Mouse (Mus musculus): ENCODE data around the gene Zranb2. TPM values are rescaled to one million over a fixed set of nuclear protein-coding genes. Genes with fewer than 3 reads are reported as not detected.

Zranb2 gene
- 52.0 and 58.4 TPM in 2 replicates for polyA plus RNA-seq (2015; fragmentation: Nextera tagmentation; extraction: Ambion mirVana)

DNA sequence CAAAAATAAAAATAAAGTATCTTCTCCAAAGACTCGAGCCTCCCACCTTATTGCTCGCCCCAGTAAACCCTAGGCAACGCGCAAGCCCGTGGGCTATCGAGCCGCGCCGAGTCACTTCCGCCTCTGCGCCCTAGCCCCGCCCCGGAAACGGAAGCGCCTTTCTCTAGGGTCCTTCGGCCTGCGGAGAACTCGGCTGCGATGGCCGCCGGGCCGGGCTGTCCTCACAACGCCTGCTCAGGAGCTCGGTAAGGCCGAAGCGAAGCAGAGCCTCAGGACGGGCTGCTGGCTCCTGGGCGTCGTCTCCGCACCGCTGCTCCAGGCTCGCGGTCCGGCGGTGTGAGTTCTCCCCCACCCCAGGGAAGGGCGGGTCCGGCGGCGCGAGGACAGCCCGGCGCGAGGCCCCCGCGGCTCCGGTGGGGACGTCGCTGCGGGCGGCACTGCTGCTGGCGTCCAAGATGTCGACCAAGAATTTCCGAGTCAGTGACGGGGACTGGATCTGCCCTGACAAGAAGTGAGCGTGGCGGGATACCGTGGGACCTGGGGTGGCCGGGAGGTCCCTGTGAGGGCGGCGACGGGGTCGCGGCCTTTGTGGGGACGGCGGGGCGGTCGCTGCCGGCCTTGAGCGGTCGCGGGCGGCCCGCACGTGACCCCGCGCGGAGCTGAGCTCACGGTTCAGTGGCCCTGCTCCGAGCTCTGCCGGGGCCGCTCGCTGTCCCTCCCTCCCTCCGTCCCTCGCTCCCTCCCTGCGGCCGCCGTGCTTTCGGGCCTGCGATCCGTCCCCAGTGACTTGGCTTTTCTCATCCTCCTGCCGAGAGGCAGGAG lies at the start of gene Zranb2:
Zranb2 (plus strand) TSS at position 197 of the 822 bp plus-strand sequence.

DNA sequence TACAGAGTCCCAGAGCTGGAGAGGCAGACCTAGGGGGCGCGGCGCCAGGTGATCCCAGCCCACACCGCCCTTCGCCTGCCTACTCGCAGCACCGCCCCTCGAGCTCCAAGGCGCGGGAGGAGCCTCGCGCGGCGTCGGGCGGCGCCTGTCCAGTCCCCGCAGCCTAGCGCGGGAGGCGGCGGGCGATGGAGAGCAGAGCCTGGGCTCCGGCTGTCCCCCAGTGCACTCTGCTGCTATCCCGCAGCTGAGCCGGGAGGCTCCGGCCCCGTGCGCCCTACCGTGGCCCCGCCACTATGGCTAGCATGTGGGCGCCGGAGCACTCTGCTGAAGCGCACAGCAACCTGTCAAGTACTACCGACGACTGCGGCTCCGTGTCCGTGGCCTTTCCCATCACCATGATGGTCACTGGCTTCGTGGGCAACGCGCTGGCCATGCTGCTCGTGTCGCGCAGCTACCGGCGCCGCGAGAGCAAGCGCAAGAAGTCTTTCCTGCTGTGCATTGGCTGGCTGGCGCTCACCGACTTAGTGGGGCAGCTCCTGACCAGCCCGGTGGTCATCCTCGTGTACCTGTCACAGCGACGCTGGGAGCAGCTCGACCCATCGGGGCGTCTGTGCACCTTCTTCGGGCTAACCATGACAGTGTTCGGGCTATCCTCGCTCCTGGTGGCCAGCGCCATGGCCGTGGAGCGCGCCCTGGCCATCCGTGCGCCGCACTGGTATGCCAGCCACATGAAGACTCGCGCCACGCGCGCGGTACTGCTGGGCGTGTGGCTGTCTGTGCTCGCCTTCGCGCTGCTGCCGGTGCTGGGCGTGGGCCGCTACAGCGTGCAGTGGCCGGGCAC lies 33.0 kb downstream of the Zranb2 start, which contains the start of gene Ptger3:
Ptger3 (plus strand) TSS at position 168 of the 841 bp plus-strand sequence.

Small RNA genes within 50 kb of the gene (microRNA-seq; reads per million reads assigned to microRNA genes)
- 404 reads per million, percentile 62 among the genes with 10 or more reads in this experiment for gene Mir186 (ENCODE audit: borderline replicate concordance, insufficient number of aligned reads)

Other genes starting within 250 kb of the Zranb2 start
- 16.4 and 18.7 TPM in 2 replicates for gene Ptger3, start 32.7 kb downstream of the Zranb2 start, polyA plus RNA-seq (2015; fragmentation: Nextera tagmentation; extraction: Ambion mirVana)

All from adrenal gland, postnatal 0 days (tissue).